Mouse (Mus musculus) telencephalon, adult 2 months (tissue): ENCODE measurements around the gene Kdm1a.

Source experiments
- DNase-seq: peaks from one replicate; pipeline ENCODE4 v3.0.0-alpha.2; 2011; ENCODE audit warnings: low read depth, low spot score

Gene Kdm1a

DNA sequence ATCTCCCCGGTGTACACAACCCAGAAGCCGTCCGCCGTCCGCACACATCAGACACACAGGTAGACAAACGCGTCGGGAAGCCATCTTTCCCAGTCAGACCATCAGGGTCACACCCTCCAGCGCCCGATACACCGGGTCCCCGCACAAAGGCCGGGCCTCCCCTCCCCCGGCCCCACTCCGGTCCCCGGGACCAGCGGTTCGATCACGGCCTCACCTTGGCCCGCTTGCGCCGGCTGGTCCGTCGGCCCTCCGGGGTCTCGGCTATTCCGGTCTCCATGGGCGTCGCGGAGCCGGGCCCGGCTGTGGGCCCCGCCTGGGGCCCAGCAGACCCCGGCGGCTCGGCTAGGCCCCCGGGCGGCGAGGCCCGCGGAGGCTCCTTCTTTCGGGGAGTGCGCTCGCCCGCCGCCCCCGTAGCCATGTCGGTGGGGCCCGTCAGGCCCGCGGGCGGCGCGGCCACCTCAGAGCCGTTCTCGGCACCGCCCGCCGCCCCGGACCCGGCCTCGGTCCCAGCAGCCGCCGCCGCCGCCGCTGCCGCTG lies 437 bp downstream of the Kdm1a start:
- no peak for DNase-seq

DNA sequence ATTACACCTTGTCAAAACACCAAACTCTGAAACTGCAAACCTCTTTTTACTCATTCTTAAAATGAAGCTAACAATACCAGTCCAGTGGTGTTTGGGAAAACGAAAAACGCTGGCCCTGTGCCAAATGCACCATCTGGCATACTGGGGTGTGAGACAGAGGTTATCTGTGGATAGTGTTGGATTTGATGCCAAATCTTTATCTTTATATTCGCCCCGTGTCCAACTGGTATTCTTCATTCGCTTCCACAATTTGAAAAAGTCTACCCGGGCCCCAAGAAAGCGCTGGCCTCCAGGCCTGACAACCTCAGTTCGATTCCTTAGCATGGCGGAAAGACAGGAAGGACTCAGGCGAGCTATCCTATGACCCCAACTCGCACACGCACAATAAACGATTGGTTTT lies 1.0 kb downstream of the Kdm1a start:
- DNase-seq = no peak

DNA sequence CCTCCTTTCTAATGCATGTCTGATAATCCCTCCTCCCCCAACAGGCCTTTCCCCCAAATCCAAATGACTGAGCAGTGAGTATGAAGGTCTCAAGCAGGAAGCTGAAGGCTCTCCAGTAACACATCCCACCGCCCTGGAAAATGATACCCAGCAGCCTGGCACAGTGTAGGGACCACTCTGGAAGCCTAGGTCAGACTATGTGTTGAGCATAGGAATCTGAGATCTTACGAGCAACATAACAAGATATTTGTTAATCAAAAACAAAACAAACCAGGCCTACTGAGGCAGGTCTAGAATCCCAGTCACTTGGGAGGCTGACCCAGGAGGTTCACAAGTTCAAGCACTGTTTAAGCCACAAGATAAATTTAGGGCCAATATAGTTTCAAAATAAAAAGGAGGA lies 2.0 kb downstream of the Kdm1a start:
- DNase-seq = no peak

DNA sequence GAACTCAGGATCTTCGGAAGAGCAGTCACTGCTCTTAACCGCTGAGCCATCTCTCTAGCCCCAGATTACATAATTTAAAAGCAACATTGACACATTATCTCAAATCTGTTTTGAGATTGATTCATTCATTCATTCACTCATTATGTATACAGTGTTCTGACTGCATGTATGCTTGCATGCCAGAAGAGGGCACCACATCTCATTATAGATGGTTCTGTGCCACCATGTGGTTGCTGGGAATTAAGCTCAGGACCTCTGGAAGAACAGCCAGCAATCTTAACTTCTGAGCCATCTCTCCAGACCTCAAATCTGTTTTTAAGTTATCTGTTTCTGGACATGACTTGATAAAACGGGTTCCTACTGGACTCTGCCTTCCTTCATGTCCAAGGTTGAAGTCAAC lies 2.7 kb downstream of the Kdm1a start:
- no peak for DNase-seq

DNA sequence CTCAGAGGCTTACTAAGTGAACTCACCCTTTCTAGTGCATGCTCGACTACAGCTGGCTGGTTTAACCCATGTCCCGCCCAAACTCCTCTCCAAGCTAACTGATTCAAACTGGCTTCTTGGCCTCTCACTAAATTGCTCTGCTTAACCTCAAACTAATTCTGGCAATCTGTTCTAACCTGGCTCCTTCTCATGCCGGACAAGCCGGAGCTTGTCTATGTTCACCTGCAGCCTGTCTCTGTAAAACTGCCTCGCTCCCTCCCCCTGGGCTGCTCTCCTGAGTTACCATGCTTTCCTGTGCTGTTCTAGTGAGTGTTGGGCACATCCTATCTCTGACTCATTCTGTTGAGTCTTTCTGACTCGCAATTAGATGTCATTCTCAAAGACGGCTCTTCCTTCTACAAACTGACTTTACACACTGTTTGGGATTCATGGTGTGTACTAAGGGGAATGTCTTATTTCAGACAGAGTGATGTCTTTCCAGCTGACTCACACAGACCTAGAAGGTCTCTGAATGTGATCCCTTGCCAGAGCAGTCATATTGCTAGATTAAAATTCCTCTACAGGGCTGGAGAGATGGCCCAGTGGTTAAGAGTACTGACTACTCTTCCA lies 4.2 kb downstream of the Kdm1a start:
- DNase-seq = no peak

DNA sequence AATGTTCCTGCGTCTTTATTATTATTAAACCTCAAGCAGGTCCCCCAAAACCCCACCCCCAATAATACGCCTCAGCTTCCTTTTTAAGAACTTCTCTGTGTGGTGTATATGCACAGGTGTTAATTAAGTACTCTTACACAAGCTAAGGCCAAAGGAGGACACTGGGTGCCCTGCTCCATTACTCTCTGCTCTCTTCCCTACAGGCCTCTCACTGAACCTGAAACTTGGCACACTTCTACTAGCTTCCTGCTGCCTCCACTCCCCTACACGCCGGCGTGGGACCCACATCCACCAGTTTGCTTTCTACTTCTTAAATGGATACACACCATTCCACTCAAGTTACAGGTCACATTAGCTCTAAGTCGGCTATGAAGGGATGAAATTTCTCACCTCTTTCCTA lies 7.3 kb downstream of the Kdm1a start:
- no peak for DNase-seq

DNA sequence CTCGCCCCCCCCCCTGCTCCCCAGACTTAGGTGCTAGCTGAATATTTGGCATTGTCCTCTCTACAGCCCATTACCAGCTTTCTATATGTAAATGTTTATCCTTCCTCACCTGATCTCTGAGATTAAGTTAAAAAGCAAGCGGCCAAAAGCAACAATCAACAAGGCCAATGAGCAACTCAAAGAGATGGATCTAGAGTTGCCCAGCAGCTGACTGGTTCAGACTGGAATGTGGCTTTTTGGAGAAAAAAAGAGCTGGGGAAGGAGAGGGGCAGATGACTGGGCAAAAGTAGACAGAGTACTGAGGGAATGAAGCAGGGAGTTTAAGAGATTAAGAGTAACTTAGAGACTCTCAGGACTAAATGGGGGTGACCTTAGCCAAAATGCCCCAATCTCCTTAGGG lies 8.5 kb downstream of the Kdm1a start:
- DNase-seq = no peak

DNA sequence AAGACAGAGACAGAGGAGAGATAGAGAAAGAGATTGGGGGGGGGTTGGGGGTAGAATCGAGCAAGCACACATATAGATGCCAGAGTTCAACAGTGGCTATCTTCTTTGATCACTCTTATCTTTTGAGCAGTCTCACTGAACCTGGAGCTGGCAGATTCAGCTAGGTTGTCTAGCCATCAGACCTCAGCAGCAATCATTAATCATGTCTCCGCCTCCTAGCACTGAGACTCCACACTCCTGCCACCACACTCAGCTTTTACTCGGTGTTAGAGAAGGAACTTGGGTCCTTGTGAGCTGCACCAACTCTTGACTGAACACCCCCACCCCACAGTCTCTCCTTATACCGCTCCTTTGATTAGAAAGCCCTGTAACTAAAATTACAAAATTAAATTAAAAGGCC lies 10.4 kb downstream of the Kdm1a start:
- DNase-seq = no peak

DNA sequence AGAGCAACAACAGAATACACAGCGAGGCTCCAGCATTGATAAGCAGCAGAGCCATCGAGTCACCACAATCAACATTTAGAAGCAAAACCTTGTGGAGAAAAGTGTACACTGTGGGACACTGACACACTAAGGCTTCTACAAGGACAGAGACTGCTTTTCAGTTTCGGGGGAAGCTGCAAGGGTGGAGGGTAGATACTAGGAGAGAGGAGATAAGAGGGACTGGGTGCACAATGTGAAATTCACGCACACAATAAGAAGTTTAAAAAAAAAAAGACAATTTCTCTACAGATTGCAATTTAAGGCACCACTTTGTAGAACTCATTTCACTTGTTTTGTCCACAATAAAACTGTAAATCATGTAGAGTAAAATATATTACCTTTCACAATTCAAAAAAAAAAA lies 14.5 kb downstream of the Kdm1a start:
- no peak for DNase-seq

DNA sequence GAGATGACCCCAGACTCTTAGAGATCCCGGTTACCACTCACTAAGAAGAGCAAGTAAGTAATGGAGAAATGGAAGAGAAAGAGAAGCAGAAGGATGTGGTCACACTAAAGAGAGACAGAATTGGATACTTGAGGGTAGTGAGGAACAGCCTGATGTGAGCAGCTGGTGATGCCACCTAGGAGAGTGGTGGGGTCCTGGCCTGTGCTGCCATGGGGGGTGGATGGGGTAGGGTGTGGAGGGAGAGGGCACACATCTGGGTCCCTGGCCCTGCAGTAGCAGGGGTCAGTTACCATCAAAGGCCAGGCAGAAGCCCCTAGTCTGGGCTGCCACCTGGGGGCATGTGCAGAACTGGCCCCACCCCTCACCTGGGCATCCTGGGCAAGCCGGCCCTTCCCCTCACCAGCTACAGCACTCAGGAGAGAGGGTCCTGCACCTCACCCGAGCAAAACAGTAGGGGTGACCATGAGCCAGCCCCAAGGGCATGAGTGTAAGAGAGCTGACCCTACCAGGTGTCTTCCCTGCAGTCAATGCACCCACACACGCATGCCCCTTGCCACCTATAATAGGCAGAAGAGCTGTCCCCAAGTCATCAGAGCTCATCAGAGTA lies 15.2 kb downstream of the Kdm1a start:
- no peak for DNase-seq

DNA sequence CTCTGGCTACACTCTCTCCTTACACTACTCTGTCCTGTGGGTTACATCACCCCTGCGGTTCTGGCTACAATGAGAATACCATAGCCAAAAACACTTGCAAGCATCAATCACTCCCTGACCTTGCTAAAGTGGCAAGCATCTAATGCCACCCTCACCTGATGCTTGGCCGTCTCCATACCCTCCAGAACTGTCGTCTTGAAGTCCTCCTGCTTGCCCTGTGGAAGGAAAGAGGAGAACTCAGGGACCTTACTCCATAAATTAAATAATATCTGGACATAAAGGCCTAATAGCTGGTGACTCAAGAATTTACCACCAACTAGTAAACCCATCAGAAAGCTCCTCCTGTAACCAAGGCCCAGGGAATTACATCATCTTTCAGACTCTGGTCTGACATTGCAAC lies 20.6 kb downstream of the Kdm1a start:
- no peak for DNase-seq

DNA sequence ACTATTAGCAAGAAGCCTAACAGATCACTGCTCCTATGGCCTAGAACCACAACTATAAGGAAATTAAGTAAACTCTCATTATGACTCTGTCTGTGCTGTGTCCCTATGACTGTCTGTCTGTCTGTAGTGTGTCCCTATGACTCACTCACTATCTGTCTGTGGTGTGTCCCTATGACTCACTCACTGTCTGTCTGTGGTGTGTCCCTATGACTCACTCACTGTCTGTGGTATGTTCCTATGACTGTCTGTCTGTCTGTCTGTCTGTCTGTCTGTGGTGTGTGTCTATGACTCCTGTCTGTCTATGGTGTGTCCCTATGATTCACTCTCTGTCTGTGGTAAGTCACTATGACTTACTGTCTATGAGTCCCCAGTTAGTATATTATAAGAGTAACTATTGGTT lies 32.5 kb downstream of the Kdm1a start:
- no peak for DNase-seq

DNA sequence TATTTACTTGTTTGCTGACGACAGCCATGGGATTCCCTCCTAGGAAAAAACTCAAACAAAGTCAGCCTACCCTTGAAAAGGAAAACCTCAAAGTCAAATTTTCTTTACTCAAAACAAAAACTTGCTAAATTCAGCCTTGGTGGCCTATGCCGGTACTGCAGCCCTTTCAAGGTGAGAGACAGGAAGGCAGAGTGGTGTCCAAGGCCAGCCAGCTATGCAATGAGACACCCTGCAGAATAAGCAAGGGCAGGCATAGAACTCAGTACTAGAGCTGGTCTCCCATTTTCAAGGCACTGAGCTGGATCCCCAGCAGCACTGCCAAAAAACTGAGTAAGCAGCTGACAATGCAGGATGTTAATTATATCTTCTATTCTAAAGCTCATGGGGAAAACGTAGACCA lies 33.9 kb downstream of the Kdm1a start:
- no peak for DNase-seq

DNA sequence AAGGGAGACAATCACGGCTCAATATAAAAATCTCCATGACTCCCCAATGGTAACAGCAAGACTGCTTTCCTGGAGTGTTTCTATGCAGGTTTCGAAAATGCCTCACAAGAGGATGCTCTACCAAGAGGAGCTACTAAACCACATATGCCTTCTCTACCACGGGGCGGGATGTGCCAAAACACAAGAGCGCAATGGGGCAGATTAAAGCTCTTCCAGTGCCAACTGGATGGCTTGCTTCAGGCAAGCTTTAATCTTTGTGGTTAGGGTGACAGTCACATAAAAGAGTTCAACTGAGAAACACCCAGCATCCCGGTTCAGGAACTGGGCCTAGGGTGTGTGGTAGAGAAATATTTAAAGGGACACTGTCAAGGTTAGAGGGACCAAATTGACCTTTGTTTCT lies 39.8 kb downstream of the Kdm1a start:
- DNase-seq = no peak

DNA sequence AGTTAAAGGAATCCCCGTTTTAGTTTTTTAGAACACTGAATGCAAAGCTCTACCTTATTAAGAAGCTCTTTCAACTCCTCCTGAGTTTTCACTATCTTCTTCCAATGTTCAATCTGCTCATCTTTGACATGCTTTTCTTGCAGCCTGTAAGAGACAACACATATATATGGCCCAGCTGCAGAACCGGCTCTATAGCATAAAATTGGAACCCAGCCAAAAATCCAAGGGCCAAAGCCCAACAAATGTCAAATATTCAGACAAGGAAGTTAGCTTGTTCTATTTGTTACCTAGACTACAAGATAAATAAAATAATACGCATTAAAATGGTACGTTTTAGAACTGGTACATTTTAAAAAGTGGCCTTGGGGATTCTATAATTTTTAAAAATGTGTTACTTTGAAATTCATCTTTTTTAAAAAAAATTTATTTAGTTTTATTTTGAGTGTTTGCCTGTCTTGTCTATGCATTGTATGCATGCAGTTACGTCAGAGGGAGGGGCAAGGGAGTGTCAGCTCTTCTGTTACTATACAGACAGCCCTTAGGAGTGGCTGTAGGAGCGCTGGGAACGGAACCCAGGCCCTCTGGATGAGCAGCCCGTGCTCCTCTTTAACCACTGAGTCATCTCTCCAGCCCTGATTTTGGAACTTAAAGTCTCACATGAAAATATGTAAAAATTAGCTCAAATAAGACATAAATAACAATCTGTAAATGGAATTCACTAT lies 42.1 kb downstream of the Kdm1a start:
- DNase-seq = no peak

DNA sequence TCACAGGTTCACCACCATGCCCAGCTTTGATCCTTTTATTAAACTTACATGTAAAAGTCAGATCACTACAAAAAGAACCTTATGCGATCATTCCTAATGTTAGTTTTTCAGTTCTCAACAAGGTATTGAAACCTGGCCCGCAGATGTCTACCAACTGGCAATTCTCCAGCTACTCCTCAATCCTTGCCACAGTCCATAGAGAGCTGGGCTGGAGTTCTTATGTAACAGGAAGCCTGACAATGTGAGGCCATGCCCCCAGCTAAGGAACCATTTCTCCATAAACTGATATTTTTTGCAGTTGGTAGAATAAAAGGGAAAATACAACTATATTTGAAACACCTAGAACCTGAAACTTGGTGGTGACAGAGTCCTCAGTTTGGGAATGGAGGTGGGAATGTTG lies 42.8 kb downstream of the Kdm1a start:
- DNase-seq = no peak

DNA sequence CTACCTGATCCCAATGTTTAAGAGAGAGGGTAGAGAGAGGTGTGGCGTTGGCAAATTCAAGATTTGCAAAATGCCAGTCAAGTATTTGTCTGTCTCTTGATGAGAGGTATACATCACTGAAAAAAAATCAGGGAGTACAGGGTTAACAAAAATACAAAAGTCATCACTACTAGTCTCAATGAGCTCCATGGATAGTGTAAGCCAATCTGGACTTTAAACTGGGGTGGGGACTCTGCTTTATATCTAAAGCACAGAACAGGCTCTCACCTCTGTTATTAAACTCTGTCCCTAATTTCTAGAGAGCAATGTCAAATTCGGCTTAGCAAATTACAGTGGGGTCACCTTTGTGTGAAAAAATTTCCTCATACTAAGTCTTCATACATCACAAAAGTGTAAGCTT lies 44.9 kb downstream of the Kdm1a start:
- no peak for DNase-seq

DNA sequence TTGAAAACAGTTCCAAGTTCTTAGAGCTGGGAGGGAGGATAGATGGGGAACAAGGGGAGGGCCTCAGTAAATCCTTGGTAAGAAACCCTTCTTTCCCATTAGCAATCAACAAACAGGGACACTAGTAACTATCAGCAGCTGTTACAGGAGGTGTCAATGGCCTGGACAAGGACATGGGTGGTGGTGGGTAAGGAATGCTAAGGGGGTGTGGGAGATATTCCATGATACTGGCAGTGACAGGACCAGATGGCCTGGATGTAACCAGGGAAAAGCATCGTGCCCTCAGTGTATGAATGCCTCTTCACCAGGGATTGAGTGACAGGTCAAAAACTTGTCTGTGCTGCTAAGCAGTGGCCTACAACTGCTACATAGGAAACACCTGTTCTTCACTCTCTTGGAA lies 49.4 kb downstream of the Kdm1a start:
- DNase-seq = no peak

DNA sequence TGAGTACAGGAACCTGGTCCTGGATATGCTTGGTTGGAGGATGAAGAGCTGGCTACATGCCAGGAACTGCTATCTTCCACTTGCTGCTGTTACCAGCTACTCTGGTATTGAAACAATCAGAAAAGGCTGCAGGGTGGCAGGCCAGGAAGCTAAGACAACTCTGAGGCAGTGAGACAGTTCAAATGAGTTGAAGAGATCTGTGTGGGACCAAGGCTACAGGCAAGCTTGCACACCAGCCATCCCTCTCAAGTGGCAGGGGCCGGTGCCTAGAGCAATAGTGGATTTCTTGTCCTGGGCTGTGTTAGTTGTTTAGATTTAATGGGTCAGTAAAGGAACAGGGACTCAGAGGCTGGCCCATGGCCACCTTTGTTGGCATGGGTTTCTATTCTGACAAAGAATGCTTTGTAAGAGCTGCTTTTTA lies 54.1 kb downstream of the Kdm1a start:
- DNase-seq = no peak

DNA sequence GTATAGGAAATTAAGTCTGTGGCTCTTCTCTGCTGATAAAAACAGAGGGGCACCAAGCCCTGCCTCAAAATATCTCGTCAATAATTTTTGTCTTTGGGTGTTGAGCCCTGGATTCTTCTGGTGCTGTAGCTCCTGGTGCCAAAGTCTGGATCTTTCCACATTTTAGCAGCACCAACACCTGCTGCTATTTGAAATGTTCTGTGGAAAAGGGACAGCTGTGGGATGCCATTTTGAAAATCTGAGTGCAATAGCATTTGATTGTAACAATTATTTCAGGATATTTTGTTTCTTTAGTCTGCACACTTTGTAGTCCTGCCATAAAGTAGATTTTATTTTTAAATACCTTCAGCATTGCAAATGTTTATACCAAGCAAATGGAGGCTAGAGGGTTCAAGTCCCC lies 54.8 kb downstream of the Kdm1a start:
- DNase-seq = peak; percentile 34

DNA sequence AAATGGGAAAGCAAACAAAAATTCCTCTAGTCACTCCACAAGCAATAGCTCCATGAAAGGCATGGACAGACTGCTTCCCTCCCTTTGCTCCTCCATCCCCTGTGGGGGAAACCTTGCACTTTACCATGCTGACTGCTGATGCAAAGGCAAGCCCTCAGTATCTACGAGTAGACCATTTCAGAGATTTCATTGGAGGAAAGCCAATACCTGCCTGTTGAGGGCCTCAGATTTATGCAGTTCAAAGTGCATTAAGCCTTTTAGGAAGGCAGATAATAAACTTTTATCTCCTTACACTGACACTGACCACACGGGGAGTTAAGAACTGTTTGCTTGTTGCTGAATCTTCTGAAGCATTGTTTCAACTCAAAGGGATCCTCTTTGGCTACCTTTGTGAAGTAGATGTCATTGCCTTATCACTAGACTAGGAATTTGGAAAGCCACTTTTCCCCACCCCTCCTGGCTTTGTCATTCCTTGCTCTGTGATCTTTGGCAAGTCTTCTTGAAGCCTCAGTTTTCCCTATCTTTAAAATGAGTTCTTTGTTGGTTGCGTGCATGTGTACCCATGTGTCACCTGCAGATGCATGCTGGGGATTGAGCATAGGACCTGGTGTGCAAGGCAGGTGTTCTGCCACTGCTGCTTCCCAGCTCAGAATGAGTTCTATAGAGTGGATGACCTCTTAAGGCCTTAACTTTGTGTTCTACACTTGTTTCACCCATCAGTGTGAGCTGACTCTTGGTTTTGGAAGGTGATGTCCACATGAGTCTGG lies 56.1 kb downstream of the Kdm1a start:
- DNase-seq = no peak

DNA sequence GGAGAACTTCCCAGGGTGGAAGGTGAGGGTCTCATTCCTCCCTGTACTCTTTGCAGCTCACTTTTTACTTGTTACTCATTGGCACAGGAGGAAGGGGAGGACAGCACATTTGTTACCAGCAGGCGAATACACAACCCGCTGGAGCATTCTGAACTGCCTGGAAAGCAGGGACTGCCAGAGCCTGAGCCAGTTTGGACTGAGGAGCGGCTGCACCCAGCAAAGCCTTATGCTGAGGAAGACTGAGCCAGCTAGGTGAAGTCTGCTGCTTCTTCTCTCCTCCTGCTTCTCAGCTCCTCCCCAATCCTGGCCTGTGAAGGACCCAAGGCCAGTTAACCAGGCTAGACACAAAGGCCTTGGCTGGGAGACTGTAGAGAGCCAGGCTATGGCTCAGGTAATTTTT lies 57.4 kb downstream of the Kdm1a start:
- no peak for DNase-seq
